Mouse (Mus musculus) thymus, postnatal 4 days (tissue): ENCODE measurements around the gene Fbxo22.
"Not testable (repeated sequence)": the region's sequence is repeated elsewhere in the genome, so short reads cannot be mapped to it uniquely, and the experiment has no call there.

ENCODE experiments used
- DNase-seq: peaks from one replicate; pipeline ENCODE4 v3.0.0; 2021

The Fbxo22 gene

DNA sequence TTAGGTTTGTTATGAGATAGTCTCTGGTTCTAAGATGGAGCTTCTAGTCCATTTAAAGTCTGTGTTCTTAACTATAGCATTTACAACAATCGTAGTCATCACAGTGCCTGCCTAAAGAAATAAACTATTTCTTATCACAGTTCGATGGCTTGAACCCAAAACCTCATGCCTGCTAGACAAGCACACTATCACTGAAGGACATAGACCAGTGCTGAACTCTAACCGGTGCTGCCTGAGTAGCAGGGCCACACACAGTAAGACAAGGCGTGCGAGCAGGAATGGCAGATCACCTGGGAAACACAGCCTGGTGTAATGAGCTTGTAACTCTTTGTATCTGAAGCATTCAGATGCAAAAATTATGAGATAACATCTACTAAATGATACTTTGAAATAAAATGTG, 32.1 kb downstream of the Fbxo22 start:
- no peak for DNase-seq

DNA sequence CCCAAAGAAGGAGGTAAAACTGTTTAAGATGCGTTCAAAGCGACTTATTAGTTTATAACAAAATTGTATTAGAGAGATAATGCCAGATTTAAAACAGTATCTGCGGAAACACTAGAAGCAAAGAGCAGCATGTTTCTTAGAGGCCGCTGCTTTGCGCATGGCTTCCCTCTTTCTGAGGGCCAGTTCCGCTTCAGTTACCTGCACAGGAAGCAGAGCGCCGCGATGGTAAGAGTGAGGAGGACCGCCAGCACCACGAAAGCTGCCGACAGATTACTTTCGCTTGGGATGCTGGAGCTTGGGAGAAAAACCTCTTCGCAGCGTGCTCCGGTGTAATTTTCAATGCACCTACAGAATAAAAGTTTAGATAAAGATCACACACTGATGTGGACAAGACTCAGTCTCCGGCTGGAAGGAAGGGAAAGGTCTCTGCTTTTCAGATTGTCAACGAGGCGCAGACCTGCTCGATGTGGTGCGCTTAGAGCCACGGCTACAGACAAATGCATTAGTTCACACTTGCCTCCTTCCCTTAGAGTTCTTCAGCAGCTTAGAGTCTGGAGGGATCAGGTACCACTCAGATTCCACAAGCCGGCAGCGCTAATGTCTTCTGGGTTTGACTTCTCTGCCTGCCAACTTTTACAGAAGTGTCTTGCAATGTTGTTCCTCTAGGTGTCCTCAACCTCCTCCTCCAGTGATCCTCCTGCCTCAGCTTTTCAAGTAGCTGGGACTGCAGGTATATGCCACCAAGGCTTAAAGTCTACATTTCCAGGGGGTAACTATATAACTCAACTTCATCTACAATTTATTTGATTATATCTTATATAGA, 33.3 kb downstream of the Fbxo22 start:
- DNase-seq = peak; percentile 60

DNA sequence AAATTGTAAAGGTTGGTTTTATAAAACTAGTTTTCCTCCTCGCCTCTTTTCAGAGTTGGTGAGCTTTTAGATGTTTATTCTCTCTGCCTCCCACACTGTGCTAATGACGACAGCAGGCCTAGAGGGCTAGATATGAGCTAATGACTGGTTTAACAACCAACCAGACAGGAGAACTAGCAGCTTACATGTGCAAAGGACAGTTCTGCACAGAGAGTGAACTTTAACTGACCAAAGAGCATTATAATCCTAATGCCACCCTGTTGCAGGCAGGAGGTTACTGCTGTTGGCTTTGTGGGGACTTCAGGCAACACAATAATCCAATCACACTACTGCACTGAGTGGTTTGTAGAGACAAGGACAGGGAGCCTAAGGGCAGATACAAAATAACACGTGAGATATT, 34.6 kb downstream of the Fbxo22 start:
- DNase-seq = no peak

DNA sequence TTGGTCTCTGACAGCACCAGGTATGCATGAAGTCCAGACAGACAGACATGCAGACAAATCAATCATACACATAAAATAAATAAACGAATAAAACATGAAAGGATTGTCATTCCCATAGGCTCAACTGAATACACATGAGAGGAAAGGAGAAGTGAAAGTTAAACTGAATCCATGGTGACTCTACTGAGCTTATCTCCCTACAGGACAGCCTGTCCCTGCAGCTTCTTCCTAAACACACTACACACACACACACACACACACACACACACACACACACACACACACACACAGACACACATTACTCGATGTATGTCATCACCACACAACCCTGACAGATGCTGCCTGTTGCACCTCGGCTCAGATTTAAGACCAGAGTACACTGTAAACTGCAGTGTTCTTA, 35.4 kb downstream of the Fbxo22 start:
- no peak for DNase-seq

DNA sequence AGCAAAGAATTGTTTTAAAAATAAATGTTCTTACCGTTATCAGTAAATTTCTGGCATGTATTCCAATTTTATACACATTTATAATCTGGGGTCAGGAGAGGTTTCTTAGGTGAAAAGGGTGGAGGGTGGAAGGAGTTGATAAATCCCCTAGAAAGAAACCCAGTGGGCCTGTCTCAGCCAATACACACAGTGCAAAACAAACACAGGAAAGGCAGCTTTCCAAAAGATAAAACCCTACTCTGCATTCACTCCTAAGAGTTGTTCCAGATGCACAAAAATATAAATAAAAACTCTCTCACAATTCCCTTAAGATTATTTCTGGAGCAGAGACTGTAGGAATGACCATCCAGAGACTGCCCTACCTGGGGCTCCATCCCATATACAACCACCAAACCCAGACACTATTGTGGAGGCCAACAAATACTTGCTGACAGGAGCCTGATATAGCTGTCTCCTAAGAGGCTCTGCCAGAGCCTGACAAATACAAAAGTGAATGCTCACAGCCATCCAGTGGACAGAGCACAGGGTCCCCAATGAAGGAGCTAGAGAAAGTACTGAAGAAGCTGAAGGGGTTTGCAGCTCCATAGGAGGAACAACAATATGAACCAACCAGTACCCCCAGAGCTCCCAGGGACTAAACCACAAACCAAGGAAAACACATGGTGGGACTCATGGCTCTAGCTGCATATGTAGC, 36.5 kb downstream of the Fbxo22 start:
- not testable (repeated sequence) for DNase-seq

DNA sequence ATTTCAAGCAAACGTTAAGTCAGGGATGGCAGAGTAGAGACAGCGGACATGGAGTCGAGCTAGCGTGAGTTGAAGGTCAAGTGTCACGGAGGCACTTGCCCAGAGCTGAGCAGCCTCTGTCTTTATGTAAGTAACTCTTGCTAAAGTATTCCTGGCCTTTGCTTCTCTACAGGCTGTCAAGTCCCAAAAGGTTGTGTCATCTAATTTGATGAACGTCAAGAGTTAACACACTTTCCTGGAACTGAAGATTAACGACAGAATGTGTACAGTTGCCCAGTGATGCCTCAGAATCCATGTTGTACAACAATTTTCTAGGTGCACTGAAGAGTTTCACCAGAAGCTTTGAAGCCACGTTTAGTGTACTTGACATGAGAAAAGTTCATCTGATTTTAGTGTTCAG, 37.7 kb downstream of the Fbxo22 start:
- DNase-seq = no peak

DNA sequence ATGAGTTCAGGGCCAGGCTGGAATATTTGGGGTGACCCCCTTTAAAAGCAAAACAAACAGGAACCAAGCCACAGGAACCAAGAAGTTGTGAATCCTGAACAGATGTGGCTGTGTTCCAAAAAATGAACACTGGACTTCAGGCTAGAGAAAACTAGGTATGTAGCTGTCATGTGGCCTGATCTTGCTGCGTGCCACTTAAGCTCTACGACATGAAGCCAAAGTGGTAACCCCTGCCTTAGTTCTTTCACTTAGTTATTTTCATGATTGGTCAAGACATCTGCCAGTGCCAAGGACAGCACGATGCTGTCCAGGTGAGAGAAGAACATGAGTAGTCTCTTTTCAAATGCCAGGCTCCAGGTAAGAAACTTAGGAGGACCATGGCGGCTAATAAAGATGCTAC, 38.2 kb downstream of the Fbxo22 start:
- no peak for DNase-seq

DNA sequence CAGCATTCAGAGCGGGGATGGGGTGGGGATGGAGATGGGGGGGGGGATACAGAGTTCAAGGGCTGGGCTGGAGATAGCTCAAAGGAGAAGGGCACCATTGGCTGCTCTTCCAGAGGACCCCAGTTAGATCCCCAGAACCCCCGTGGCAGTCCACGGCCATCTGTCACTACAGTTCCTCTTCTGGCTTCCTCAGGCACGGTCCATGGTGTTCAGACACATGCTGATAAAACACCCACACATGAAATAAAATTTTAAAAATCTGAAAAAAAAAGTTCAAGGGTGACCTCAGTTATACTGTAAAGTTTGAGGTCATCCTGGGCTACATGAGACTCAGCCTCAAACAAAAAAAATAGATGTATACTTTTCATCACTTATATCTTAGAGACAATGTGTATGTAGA, 39.7 kb downstream of the Fbxo22 start:
- DNase-seq = no peak

DNA sequence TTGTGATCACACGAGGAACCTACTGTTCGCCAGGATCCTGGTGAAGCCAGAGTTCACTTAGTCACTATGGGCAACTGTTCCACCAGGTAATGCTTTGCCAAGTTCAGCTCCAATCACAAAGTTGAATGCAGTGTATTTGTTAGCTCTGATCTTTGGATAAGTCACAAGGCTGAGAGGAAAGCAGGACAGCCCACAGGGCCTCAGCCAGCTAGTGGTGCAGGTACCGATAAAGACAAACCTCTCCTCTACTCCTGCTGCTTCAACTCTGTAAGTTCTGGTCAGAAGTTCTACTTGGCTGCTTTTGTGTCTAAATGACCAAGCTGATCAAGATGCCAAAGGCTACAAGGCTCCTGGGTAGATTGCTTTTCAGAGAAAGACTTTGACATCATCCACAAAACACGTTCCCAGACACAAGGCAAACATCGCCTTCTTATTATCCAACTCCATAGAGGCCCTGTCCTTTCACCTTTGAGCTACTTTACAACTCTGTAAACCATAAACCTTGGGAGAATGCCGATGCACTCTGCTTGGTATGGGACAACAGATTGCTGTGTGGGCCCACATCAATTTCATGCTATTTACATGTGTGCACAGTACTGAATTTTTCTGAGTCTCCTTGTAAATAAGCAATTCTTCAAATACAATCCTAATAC, 42.0 kb downstream of the Fbxo22 start:
- no peak for DNase-seq

DNA sequence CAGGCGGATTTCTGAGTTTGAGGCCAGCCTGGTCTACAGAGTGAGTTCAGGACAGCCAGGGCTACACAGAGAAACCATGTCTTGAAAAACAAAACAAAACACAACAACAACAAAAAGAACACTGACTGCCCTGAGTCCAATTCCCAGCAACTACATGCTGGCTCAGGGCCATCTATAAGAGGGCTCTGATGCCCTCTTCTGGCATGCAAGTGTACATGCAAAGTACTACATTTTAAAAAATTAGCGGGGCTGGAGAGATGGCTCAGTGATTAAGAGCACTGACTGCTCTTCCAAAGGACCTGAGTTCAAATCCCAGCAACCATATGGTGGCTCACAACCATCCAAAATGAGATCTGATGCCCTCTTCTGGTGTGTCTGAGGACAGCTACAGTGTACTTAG, 43.4 kb downstream of the Fbxo22 start:
- peak; percentile 22 for DNase-seq

DNA sequence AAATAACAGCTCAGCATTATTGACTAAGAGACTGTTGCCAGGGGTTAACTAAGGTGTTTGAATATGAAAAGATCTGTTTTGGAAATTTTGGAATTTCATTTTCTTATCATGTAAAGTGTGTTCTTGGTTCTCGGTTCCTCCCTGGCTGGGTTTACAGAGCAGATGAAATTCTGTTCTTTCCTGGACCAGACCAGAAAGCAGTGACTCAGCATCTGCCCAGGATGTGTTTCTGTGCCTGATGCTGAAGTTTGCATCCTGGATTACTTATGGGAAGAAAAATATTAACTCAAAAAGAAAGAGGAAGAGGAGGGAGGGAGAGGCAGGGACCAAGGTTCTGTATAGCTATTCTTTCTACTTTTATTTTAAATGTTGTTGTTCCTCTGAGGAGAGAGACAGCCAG, 45.1 kb downstream of the Fbxo22 start:
- no peak for DNase-seq

DNA sequence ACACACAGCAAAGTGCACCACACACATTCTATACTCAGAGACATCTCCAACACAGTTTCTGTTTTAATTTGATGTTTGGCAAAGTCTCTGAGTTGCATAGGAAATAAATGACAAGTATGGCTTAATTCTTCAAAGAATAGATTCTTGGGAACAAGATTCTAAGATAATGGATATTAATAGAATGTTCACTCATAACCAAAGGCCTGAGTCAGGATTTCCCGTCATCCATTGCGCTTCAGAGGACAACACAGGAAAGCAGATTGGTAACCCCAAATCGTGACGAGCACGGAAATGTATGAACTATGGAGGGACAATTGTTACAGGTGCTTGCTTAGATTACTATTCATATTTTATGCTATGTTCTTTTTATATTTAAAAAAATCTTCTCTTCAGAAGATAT, 46.3 kb downstream of the Fbxo22 start:
- DNase-seq = no peak

DNA sequence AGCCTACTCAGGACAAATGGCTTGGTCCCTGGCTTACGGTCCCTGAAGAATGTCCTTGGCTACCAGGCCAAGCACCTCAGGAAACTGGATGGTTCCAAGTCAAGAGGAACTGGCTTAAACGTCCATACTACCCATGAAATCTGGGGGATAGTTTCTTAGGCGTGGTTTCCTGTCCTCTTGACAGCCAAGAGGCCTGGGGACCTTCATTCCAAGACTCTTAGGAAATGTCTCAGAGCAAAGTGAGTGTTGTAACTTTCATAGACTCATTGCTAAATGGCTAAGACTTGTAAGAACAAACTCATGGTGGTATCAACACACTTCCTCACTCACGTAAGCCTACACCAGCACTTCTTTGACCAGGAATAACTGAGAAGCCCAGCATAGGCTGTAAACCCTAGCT, 46.9 kb downstream of the Fbxo22 start:
- DNase-seq = no peak

DNA sequence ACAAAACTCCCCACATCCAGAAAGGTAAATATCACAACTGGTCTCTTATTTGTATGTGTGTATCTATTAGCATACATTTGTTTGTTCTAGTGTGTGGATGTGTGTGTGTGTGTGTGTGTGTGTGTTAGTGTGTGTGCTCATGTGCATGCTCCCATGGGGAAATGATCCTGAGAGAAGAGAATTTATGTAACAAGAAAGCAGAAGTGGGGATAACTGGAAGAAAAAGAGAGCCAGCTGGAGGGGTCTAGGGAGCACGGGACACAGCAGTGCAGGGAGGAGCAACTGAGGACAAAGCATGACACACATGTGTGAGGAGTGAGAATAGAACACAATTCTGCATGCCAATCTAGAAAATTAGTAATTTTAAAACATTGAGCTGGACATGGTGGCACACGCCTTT, 48.4 kb downstream of the Fbxo22 start:
- no peak for DNase-seq

DNA sequence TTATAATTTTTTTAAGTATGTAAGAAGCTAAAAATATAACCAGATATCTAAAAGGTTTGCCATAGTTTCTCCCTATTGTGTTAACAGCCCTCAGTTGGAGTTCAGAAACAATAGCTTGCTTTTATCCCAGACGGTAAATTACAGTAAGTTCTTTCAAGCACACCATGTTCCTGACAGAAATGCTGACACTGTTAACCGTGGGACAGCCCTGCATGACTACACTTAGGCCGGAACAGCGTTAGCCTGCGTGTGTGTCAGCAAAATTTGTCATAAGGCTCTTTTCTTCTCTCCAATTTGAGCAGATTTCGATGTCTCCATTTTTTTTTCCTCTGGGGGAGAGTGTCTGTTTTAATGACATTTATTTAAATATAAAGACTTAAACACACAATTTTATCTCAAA, 51.0 kb downstream of the Fbxo22 start:
- DNase-seq = no peak

DNA sequence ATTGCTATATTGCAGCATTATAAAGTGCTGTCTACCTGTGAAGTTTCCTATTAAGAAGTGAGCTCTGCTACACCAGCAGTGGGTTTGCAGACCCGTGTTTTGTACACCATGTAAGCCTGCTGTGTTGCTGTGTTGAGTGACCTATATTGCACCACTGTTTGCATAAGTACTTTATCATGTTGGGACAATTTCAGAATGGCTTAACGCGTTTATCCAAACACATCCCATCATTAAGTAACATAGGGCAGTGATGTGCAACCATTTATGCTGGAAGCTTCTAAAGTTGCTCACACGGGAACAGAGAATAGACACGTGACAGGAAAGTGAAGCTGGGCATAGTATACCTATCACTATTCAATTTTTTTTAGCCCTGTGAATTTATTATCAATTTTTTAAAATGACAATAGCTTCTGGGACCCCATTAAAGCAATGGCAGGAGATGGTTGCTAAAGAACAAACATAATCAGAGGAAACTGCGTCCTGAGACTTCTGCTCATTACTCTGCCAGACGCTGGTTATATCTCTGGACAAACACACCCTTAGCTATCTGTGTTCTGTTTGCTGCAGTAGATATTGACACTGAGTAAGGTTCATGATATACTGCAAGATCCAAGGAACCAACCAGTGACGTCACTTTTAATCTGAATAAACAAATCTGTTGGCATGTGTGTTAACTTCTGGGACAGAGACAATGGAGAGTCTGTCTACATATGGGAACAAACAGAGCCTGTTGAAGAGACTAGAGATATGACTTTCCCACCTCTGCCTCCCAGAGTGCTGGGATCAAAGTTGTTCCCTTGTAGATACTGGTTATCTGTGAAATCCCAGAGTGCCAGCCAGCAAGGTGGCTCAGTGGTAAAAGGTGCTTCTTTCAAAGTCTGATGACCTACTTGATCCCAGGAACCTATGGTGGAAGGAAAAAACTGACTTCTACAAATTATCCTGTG, 55.9 kb downstream of the Fbxo22 start:
- DNase-seq = no peak

DNA sequence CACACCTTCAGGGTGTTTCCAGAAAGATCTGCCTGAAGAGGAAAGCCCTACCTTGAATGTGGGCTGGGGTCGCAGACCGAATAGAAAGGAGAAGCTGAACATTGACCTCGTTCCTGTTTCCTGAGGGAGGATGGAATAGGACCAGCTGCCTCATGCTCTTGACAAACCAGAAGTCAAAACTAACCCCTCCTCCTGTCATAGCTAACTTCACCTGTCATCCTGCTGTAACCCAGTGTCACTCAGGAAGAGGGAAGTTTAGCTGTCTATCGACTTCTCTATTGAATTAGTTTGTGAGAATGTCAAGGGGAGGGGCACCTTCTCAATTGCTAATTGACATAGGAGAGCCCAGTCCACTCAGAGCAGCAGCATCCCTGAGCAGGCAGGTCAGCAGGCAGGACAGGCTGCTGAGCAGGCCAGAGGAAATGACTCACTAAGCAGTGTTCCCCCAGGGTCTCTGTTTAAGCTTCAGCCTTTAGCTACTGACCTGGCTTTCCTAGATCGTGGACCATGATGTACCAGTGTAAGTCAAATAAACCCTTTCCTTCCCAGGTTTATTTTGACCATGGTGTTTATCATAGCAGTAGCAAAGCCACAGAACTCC, 63.3 kb downstream of the Fbxo22 start:
- no peak for DNase-seq

DNA sequence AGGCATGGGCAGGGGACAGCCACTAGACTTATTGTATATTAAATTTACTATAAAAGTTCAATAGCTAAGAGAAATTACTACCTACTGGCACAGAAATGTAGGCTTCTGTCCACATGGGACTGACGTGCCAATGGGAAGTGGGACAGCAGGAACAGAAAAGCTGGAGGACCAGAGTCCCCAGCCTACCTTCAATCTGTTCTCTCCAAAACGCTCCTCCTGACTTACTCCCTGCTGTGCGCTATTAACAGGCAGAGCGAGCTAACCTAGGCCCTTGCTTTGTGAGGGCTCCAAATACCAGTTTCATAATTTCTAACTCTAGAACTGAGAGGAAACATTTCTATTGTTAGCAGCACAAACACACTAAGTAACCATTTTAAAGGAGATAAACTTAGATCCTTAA, 65.2 kb downstream of the Fbxo22 start:
- DNase-seq = no peak
